ENCODE assay signal across 18 mouse cellular contexts in the genomic region with DNA sequence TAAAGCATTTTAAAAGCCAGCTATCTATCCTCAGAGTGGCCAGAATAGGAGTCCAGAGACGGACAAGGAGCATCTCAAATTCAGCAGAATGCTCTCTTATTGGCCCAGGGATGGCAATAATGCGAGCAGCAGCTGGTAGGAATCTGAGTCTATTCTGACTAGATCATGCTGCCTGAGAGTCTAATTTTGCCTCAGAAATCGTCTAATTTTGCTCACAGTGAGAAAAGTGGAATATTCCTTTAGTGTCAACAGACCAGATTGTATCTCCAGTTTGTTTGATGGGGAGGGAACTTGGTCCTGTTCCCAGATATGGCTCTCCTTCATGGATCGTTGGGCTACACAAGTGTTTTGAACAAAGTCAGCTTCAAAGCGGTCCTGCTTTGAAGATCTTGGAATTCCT.
DNase-seq lines count a peak whose midpoint lies in the region; ATAC-seq lines count a peak whose summit lies in the region.
"Had no signal": no experiment of that assay in that cellular context is flagged by ENCODE, and none has a peak within 500 bp of the region (broad histone marks: within the 10 kb centered on the region; RNA-seq: fewer than 3 reads in every experiment).

No protein-coding gene starts in this region.

- no peaks in the 10 kb centered on the region for H3K36me3 ChIP-seq in forebrain, embryonic 14.5 days (ENCODE audit: control insufficient read depth, insufficient read depth, low read length)
- no peaks in the 10 kb centered on the region for H3K36me3 ChIP-seq in forebrain, embryonic 15.5 days
- H3K36me3 ChIP-seq in midbrain, embryonic 11.5 days (ENCODE audit: control insufficient read depth, insufficient read depth, low read length): no peaks in the 10 kb centered on the region
- H3K36me3 ChIP-seq: embryonic facial prominence, embryonic 15.5 days; hindbrain, embryonic 15.5 days; limb, embryonic 13.5 days; neural tube, embryonic 12.5 days; stomach, embryonic 15.5 days had no signal

- H3K4me3 ChIP-seq in forebrain, embryonic 14.5 days (ENCODE audit: low read depth, low read length): no peak overlapping the region
- no peak overlapping the region for H3K4me3 ChIP-seq in forebrain, embryonic 15.5 days
- H3K4me3 ChIP-seq in midbrain, embryonic 11.5 days (ENCODE audit: low read depth, low read length): no peak overlapping the region
- H3K4me3 ChIP-seq: embryonic facial prominence, embryonic 15.5 days; hindbrain, embryonic 15.5 days; limb, embryonic 13.5 days; neural tube, embryonic 12.5 days; stomach, embryonic 15.5 days had no signal

- peak; percentile 41 for DNase-seq in forebrain, embryonic 14.5 days (ENCODE audit: low spot score)
- DNase-seq in layer of hippocampus, adult 11-12 months (ENCODE audit: low spot score): peak; percentile 57
- DNase-seq in layer of hippocampus, postnatal 25 days (ENCODE audit: extremely low spot score in 1 of 2, low spot score in 1 of 2): no peak
- peak; percentile 20 to 71 for DNase-seq in frontal cortex, postnatal 36 days (ENCODE audit: low spot score in 2 of 2)
- DNase-seq in left cerebral cortex, postnatal 25 days (ENCODE audit: low spot score in 2 of 2): peak; percentile 35 to 89
- DNase-seq in heart, postnatal 4 days: no peak
- no peak for DNase-seq in midbrain, embryonic 11.5 days (ENCODE audit: low spot score, missing footprints)
- DNase-seq: heart, adult 11 months; kidney, postnatal 10 days; midbrain, embryonic 14.5 days; thymus, postnatal 36 days had no signal

- ATAC-seq in forebrain, embryonic 14.5 days: no peak
- no peak for ATAC-seq in forebrain, embryonic 15.5 days (replicated peaks)
- no peak for ATAC-seq in midbrain, embryonic 11.5 days (ENCODE audit: low FRiP score)

- no peak overlapping the region for H3K4me2 ChIP-seq in forebrain, embryonic 14.5 days (ENCODE audit: low read length)
- H3K4me2 ChIP-seq in forebrain, embryonic 15.5 days (replicated peaks): no peak overlapping the region
- H3K4me2 ChIP-seq in midbrain, embryonic 11.5 days: no peak overlapping the region
- H3K4me2 ChIP-seq: embryonic facial prominence, embryonic 15.5 days; hindbrain, embryonic 15.5 days; limb, embryonic 13.5 days; neural tube, embryonic 12.5 days; stomach, embryonic 15.5 days had no signal

- intact Hi-C loops in left cerebral cortex, postnatal 25 days (cut with DNase I): no loop called here

- H3K4me1 ChIP-seq in forebrain, embryonic 14.5 days (ENCODE audit: control insufficient read depth, insufficient read depth, low read length): peaks cover 3% of the 10 kb centered on the region; the same call in 1 of the 2 replicates
- peaks cover 13% of the 10 kb centered on the region for H3K4me1 ChIP-seq in forebrain, embryonic 15.5 days
- peaks cover 2% of the 10 kb centered on the region; the same call in 1 of the 2 replicates for H3K4me1 ChIP-seq in midbrain, embryonic 11.5 days (ENCODE audit: control insufficient read depth, insufficient read depth, low read length)
- H3K4me1 ChIP-seq: neural tube, embryonic 12.5 days; stomach, embryonic 15.5 days had no signal

- no peaks in the 10 kb centered on the region for H3K27me3 ChIP-seq in forebrain, embryonic 14.5 days (replicated peaks; ENCODE audit: control insufficient read depth, insufficient read depth, low read length)
- H3K27me3 ChIP-seq in forebrain, embryonic 15.5 days: no peaks in the 10 kb centered on the region
- no peaks in the 10 kb centered on the region for H3K27me3 ChIP-seq in midbrain, embryonic 11.5 days (ENCODE audit: control insufficient read depth, insufficient read depth, low read length)
- H3K27me3 ChIP-seq: embryonic facial prominence, embryonic 15.5 days; hindbrain, embryonic 15.5 days; limb, embryonic 13.5 days; neural tube, embryonic 12.5 days; stomach, embryonic 15.5 days had no signal

- H3K9me3 ChIP-seq in forebrain, embryonic 14.5 days (replicated peaks; ENCODE audit: control insufficient read depth, low read length): no peaks in the 10 kb centered on the region
- H3K9me3 ChIP-seq in forebrain, embryonic 15.5 days: no peaks in the 10 kb centered on the region
- no peaks in the 10 kb centered on the region for H3K9me3 ChIP-seq in midbrain, embryonic 11.5 days (ENCODE audit: control insufficient read depth, low read length)
- H3K9me3 ChIP-seq: embryonic facial prominence, embryonic 15.5 days; hindbrain, embryonic 15.5 days; limb, embryonic 13.5 days; neural tube, embryonic 12.5 days; stomach, embryonic 15.5 days had no signal

- 65% methylated on average over 5 of the region's 5 CpGs for WGBS in forebrain, embryonic 14.5 days
- WGBS in forebrain, embryonic 15.5 days: 62% methylated on average over 5 of the region's 5 CpGs
- WGBS in midbrain, embryonic 11.5 days: 85% methylated on average over 5 of the region's 5 CpGs

- H3K9ac ChIP-seq in forebrain, embryonic 14.5 days (ENCODE audit: low read length): no peak overlapping the region
- H3K9ac ChIP-seq in forebrain, embryonic 15.5 days (replicated peaks): no peak overlapping the region
- H3K9ac ChIP-seq in midbrain, embryonic 11.5 days (ENCODE audit: low read length): no peak overlapping the region
- H3K9ac ChIP-seq: embryonic facial prominence, embryonic 15.5 days; hindbrain, embryonic 15.5 days; limb, embryonic 13.5 days; neural tube, embryonic 12.5 days; stomach, embryonic 15.5 days had no signal

- no peak overlapping the region for H3K27ac ChIP-seq in forebrain, embryonic 14.5 days (ENCODE audit: low read depth, low read length)
- no peak overlapping the region for H3K27ac ChIP-seq in forebrain, embryonic 15.5 days (replicated peaks)
- H3K27ac ChIP-seq in midbrain, embryonic 11.5 days (ENCODE audit: low read depth, low read length): no peak overlapping the region
- H3K27ac ChIP-seq: embryonic facial prominence, embryonic 15.5 days; hindbrain, embryonic 15.5 days; limb, embryonic 13.5 days; macrophage; neural tube, embryonic 12.5 days; stomach, embryonic 15.5 days had no signal

Comparison
In these comparisons a context has a peak if more than half of its experiments do, and no peak if none do; other contexts are left out.
1. DNase-seq: peak in forebrain, embryonic 14.5 days (single experiment), layer of hippocampus, adult 11-12 months (single experiment), frontal cortex, postnatal 36 days (2 of 2) and left cerebral cortex, postnatal 25 days (2 of 2); none in layer of hippocampus, postnatal 25 days (0 of 2), heart, postnatal 4 days (single experiment) and midbrain, embryonic 11.5 days (single experiment).